Mouse (Mus musculus) bone marrow, adult 2 months (tissue): Measurements from ENCODE around the gene Zfp62. TPM values are rescaled to one million over a fixed set of nuclear protein-coding genes. Genes with fewer than 3 reads are reported as not detected.

Experiments used
- H3K27ac ChIP-seq: fragments of 200-500 bp; 2 replicates; pipeline ENCODE4 v1.5.1; 2012; ENCODE audit warnings: low read depth, mild to moderate bottlenecking, control low read depth, inconsistent platforms, low read length; ENCODE audit not compliant: control insufficient read depth, poor library complexity, insufficient read depth
- H3K4me1 ChIP-seq: fragments of 200-500 bp; 2 replicates; pipeline ENCODE4 v1.6.1; 2011; ENCODE audit warnings: low read length; ENCODE audit not compliant: control insufficient read depth, insufficient read depth
- H3K4me3 ChIP-seq: fragments of 200-500 bp; replicated peaks from 2 replicates; pipeline ENCODE3; 2011; ENCODE audit warnings: mild to moderate bottlenecking, low read depth, low read length, control low read depth; ENCODE audit not compliant: control insufficient read depth
- CTCF ChIP-seq: fragments of 200-500 bp; IDR thresholded peaks from 2 replicates; pipeline ENCODE4 v1.5.1; 2011; ENCODE audit warnings: low read length, control low read depth; ENCODE audit not compliant: control insufficient read depth, insufficient read depth
- POLR2A ChIP-seq: fragments of 200-500 bp; IDR thresholded peaks from 2 replicates; pipeline ENCODE4 v1.6.1; 2011; ENCODE audit warnings: low read depth, mild to moderate bottlenecking, control low read depth, low read length, borderline replicate concordance; ENCODE audit not compliant: control insufficient read depth
- WGBS: fragments of 180-500 bp; shearing (Covaris S2); methylation state at CpG from one replicate; pipeline ENCODE4 v1.1.7; 2018; 5-methylcytosine and 5-hydroxymethylcytosine counted together
- polyA plus RNA-seq: library from polyadenylated mRNA; stranded (reverse); fragments of >200 nt; gene quantifications from 2 replicates; pipeline ENCODE4 v1.2.4, GENCODE M21; 2011; ENCODE audit warnings: low replicate concordance; ENCODE audit not compliant: missing spikeins, insufficient read depth, insufficient read length

Zfp62 gene
- polyA plus RNA-seq, 1 experiment = 10.4 TPM

DNA sequence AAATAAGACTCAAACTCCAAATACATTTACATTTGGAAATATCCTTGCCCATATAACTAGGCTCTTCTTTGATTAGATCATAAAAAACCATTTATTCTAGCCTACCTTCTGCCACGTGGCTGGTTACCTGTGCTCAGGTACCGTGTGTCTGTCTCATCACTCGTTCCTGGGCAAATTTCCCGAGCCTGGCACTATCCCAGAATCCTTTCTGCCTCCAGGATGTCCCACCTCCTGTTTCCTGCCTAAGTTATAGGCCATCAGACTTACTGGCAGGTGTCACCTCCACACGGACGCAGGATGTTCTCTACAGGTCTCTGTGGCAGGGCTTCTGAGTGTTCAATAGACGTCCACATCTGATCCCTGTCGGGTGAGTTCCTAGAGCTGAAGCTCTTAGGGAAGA, 62.0 kb downstream of the Zfp62 start:
- 82% methylated on average over 8 of the region's 8 CpGs for WGBS
- no peak overlapping the region for H3K4me3 ChIP-seq
- no peak for TF ChIP-seq CTCF
- TF ChIP-seq POLR2A = no peak
- no peaks in the 10 kb centered on the region; the same call in 1 of the 2 replicates for H3K4me1 ChIP-seq
- no peak overlapping the region for H3K27ac ChIP-seq

DNA sequence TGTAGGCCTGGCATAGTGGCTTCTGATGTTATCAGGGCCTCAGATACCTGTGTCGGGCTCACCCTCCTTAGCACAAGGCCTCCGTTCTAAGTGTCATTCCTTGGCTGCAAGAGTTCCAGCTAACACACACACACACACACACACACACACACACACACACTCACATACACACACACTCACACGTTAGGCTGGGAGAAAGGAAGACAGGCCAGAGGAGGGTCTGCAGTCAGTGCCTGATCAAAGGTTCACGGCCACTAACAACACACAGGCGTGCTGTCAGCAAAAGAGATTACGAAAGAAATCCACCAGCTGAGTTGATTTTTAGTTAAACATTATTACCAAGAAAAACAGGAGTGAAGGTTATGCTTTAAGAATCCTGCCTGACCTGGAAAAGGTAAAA, 63.6 kb downstream of the Zfp62 start:
- no peak for TF ChIP-seq POLR2A
- TF ChIP-seq CTCF = no peak
- Histone ChIP-seq H3K27ac (no peak overlapping the region), H3K4me1 (no peaks in the 10 kb centered on the region), H3K4me3 (no peak overlapping the region)
- WGBS = 80% methylated on average over 6 of the region's 6 CpGs

DNA sequence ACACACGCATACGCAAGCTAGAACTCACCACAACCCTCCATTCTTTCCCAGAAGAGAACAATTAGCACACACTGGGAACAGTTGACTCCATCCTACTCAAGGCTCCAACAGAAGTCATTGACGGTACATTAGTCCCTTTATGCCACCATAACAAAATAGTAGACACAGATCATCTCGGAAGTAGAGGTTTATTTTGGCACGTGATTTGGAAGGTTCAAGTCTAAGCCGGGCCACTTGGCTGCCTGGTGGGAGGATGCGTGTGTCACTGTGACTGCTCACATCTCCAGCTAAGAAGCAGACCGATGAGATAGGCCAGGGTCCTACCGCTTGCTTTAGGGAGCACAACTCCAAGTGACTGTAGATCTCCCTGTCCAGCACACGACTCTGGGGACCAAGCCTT, 64.2 kb downstream of the Zfp62 start:
- 89% methylated on average over 10 of the region's 10 CpGs for WGBS
- TF ChIP-seq POLR2A (no peak), CTCF (no peak)
- Histone ChIP-seq H3K4me3 (no peak overlapping the region), H3K4me1 (no peaks in the 10 kb centered on the region), H3K27ac (no peak overlapping the region)

DNA sequence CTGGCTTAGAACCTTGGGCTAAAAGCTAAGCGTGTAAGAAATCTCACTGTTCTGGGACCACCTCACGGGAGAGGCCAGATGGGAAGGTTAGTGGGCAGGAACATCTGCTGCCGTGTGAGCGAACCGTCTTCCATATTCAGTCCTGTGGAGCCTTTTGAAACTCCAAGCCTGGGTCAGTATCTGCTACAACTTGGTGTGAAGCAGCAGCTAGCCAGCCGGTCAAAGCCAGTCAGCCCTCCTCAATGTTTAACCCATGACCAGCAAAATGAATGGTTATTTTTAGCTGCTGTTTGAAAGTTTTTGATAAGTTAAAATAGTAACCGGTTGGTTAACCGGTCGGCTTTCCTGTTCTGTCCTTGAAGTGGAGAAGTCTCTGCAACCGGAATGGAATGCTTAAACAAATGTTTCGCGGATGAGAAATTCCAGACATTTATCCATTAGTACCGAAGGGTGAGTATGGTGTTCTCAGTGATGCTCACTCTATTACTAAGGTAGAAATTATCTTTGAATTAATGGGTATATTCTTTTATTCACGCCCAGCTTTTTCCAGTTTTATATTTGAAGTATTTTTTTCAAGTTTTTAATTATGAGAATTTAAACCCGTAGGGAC, 65.0 kb downstream of the Zfp62 start:
- Histone ChIP-seq H3K27ac (no peak overlapping the region), H3K4me3 (no peak overlapping the region), H3K4me1 (no peaks in the 10 kb centered on the region)
- TF ChIP-seq POLR2A (no peak), CTCF (no peak)
- 89% methylated on average over 15 of the region's 15 CpGs for WGBS

Other genes starting within 250 kb of the Zfp62 start
- gene Olfr56, start 224.4 kb upstream of the Zfp62 start, polyA plus RNA-seq = 0.88 and 2.1 TPM in 2 replicates
- 5.1 and 7.9 TPM in 2 replicates for gene 9930111J21Rik1, start 223.9 kb upstream of the Zfp62 start, polyA plus RNA-seq
- not detected in 2 replicates for gene Gm12185, start 211.1 kb upstream of the Zfp62 start, polyA plus RNA-seq
- gene Tgtp1, start 209.1 kb upstream of the Zfp62 start, polyA plus RNA-seq = 7.3 and 8.9 TPM in 2 replicates
- gene 9930111J21Rik2, start 152.1 kb upstream of the Zfp62 start, polyA plus RNA-seq = 9.1 and 13.8 TPM in 2 replicates
- 7.7 TPM in 1 of 2 replicates, not detected in the other for gene Tgtp2, start 139.1 kb upstream of the Zfp62 start, polyA plus RNA-seq
- 18.2 and 26.2 TPM in 2 replicates for gene Ifi47, start 126.7 kb upstream of the Zfp62 start, polyA plus RNA-seq
- not detected in 2 replicates for gene Olfr1396, start 88.4 kb upstream of the Zfp62 start, polyA plus RNA-seq
- not detected in 2 replicates for gene Olfr1395, start 61.0 kb upstream of the Zfp62 start, polyA plus RNA-seq
- gene Olfr1394, start 48.9 kb upstream of the Zfp62 start, polyA plus RNA-seq = not detected in 2 replicates
- gene Btnl9, start 16.1 kb upstream of the Zfp62 start, polyA plus RNA-seq = 2.1 and 4.9 TPM in 2 replicates
- 37.4 and 63.1 TPM in 2 replicates for gene Mgat1, start 40.9 kb downstream of the Zfp62 start, polyA plus RNA-seq
- gene Olfr1393, start 75.0 kb downstream of the Zfp62 start, polyA plus RNA-seq = 0.50 TPM in 1 of 2 replicates, not detected in the other
- not detected in 2 replicates for gene Olfr1392, start 82.0 kb downstream of the Zfp62 start, polyA plus RNA-seq
- not detected in 2 replicates for gene Olfr10, start 101.4 kb downstream of the Zfp62 start, polyA plus RNA-seq
- not detected in 2 replicates for gene Olfr1391, start 119.5 kb downstream of the Zfp62 start, polyA plus RNA-seq
- gene Olfr1390, start 131.9 kb downstream of the Zfp62 start, polyA plus RNA-seq = not detected in 2 replicates
- gene Olfr1389, start 219.8 kb downstream of the Zfp62 start, polyA plus RNA-seq = not detected in 2 replicates
- gene Olfr1388, start 233.3 kb downstream of the Zfp62 start, polyA plus RNA-seq = 0.54 and 0.65 TPM in 2 replicates